Mouse (Mus musculus): ENCODE data around the gene Lemd2. TPM values are rescaled to one million over a fixed set of nuclear protein-coding genes. Genes with fewer than 3 reads are reported as not detected.
A peak's percentile ranks its signal among the peaks of the same experiment; 100 is the strongest.

Gene Lemd2
- total and polyA plus RNA-seq, 2 experiments from 2014 or later = 19.2 to 86.9 TPM

- peak; percentile 84 for DNase-seq
- Histone ChIP-seq H3K36me3 (ENCODE audit: insufficient read depth) (peaks cover 52% of the 10 kb centered on the region), H3K9me3 (ENCODE audit: low read length) (no peaks in the 10 kb centered on the region), H3K27me3 (ENCODE audit: insufficient read depth, low read length) (no peaks in the 10 kb centered on the region), H3K4me2 (ENCODE audit: low read depth) (no peak overlapping the region), H3K4me1 (ENCODE audit: insufficient read depth) (no peaks in the 10 kb centered on the region), H3K27ac (ENCODE audit: low read depth, low read length) (no peak overlapping the region), H3K4me3 (ENCODE audit: low read depth, low read length) (no peak overlapping the region), H3K9ac (no peak overlapping the region)
- peak; percentile 85 for ATAC-seq
- peak; percentile 96 for TF ChIP-seq CTCF (IDR thresholded peaks at IDR 0.05; ENCODE audit: low read depth)
- WGBS = 23% methylated on average over 10 of the region's 10 CpGs
Observed at GRCm38 (mm10) chr17:27189640-27190216, 14.5 kb downstream of the Lemd2 start.

- no peak for TF ChIP-seq CTCF (IDR thresholded peaks at IDR 0.05; ENCODE audit: low read depth)
- peaks cover 44% of the 10 kb centered on the region for H3K36me3 ChIP-seq (ENCODE audit: insufficient read depth)
- DNase-seq (no peak), ATAC-seq (no peak)
- no peak overlapping the region for H3K9ac ChIP-seq
- H3K4me2 ChIP-seq (ENCODE audit: low read depth) = no peak overlapping the region
- H3K9me3 ChIP-seq (ENCODE audit: low read length) = no peaks in the 10 kb centered on the region
- WGBS = 69% methylated on average over 9 of the region's 9 CpGs
- no peaks in the 10 kb centered on the region for H3K4me1 ChIP-seq (ENCODE audit: insufficient read depth)
- H3K27me3 ChIP-seq (ENCODE audit: insufficient read depth, low read length) = no peaks in the 10 kb centered on the region
- H3K4me3 ChIP-seq (ENCODE audit: low read depth, low read length) = no peak overlapping the region
- H3K27ac ChIP-seq (ENCODE audit: low read depth, low read length) = no peak overlapping the region
Observed at GRCm38 (mm10) chr17:27188883-27189282, 15.4 kb downstream of the Lemd2 start.

GRCm38 (mm10) chr17:27187059-27187458 lies 17.2 kb downstream of the Lemd2 start:
- Histone ChIP-seq H3K36me3 (ENCODE audit: insufficient read depth) (peaks cover 25% of the 10 kb centered on the region), H3K27me3 (ENCODE audit: insufficient read depth, low read length) (no peaks in the 10 kb centered on the region), H3K4me1 (ENCODE audit: insufficient read depth) (no peaks in the 10 kb centered on the region), H3K9me3 (ENCODE audit: low read length) (no peaks in the 10 kb centered on the region), H3K9ac (no peak overlapping the region), H3K4me3 (ENCODE audit: low read depth, low read length) (no peak overlapping the region), H3K4me2 (ENCODE audit: low read depth) (no peak overlapping the region), H3K27ac (ENCODE audit: low read depth, low read length) (no peak overlapping the region)
- WGBS = 64% methylated on average over 5 of the region's 5 CpGs
- DNase-seq (no peak), ATAC-seq (no peak)
- no peak for TF ChIP-seq CTCF (IDR thresholded peaks at IDR 0.05; ENCODE audit: low read depth)

DNA sequence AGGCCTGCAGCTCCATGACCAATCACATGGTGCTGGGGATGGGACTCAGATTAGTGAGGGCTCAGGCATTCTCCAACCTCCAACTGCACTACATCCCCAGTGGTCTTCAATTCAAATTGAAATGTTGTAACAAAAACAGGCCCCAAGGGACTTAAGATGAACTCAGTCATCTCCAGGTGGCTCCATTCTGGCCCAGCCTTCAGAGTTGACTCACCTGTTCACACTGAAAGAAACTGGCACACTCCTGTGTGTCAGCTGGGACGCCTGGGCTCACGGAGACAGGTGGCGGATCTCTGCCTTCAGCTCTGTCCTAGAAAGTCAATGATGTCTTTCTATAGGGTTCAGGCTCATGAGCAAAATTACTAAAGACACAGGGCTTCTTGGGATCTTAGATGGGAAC lies 18.2 kb downstream of the Lemd2 start:
- Histone ChIP-seq H3K9ac (no peak overlapping the region), H3K4me2 (ENCODE audit: low read depth) (no peak overlapping the region), H3K4me3 (ENCODE audit: low read depth, low read length) (no peak overlapping the region), H3K27ac (ENCODE audit: low read depth, low read length) (no peak overlapping the region), H3K27me3 (ENCODE audit: insufficient read depth, low read length) (no peaks in the 10 kb centered on the region), H3K9me3 (ENCODE audit: low read length) (no peaks in the 10 kb centered on the region), H3K36me3 (ENCODE audit: insufficient read depth) (peaks cover 15% of the 10 kb centered on the region), H3K4me1 (ENCODE audit: insufficient read depth) (no peaks in the 10 kb centered on the region)
- DNase-seq (no peak), ATAC-seq (no peak)
- 92% methylated on average over 3 of the region's 3 CpGs for WGBS
- TF ChIP-seq CTCF (IDR thresholded peaks at IDR 0.05; ENCODE audit: low read depth) = no peak

DNA sequence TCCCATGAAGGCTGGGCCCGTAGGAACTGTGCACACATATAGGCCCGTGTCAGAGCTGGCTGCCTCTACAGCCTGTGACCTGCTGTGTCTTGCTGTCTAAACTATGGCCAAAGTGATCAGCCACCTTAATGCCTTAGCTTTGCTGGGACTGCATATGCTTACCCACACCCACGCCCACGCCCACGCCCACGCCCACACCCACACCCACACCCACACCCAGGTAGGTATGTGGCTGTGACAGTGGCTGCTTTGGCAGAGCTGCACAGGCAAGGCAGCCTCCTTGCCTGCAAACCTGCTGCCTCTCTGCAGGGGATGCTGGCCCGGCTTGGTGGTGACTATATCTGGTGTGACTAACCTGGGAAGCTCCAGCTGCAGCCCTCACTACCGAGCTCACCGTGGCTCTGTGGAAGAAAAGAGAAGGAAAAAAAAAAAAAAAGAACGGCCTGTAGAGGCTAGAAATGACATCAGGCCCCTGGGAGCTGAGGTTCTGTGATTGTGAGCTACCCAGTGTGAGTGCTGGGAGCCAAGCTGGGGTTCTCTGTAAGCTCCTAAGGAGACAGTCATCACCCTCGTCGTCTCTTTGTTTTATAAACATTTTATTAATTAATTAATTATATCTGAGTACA lies 20.5 kb downstream of the Lemd2 start:
- 86% methylated on average over 12 of the region's 12 CpGs for WGBS
- no peaks in the 10 kb centered on the region for H3K9me3 ChIP-seq (ENCODE audit: low read length)
- H3K4me2 ChIP-seq (ENCODE audit: low read depth) = no peak overlapping the region
- ATAC-seq (no peak), DNase-seq (no peak)
- H3K9ac ChIP-seq = no peak overlapping the region
- H3K27me3 ChIP-seq (ENCODE audit: insufficient read depth, low read length) = no peaks in the 10 kb centered on the region
- H3K36me3 ChIP-seq (ENCODE audit: insufficient read depth) = no peaks in the 10 kb centered on the region
- no peak overlapping the region for H3K4me3 ChIP-seq (ENCODE audit: low read depth, low read length)
- no peak overlapping the region for H3K27ac ChIP-seq (ENCODE audit: low read depth, low read length)
- TF ChIP-seq CTCF (IDR thresholded peaks at IDR 0.05; ENCODE audit: low read depth) = no peak
- H3K4me1 ChIP-seq (ENCODE audit: insufficient read depth) = no peaks in the 10 kb centered on the region

GRCm38 (mm10) chr17:27182401-27182800 lies 21.9 kb downstream of the Lemd2 start:
- H3K27ac ChIP-seq (ENCODE audit: low read depth, low read length) = no peak overlapping the region
- H3K4me2 ChIP-seq (ENCODE audit: low read depth) = no peak overlapping the region
- no peak overlapping the region for H3K9ac ChIP-seq
- no peak for TF ChIP-seq CTCF (IDR thresholded peaks at IDR 0.05; ENCODE audit: low read depth)
- H3K27me3 ChIP-seq (ENCODE audit: insufficient read depth, low read length) = no peaks in the 10 kb centered on the region
- H3K4me1 ChIP-seq (ENCODE audit: insufficient read depth) = no peaks in the 10 kb centered on the region
- ATAC-seq (no peak), DNase-seq (no peak)
- no peaks in the 10 kb centered on the region for H3K36me3 ChIP-seq (ENCODE audit: insufficient read depth)
- no peak overlapping the region for H3K4me3 ChIP-seq (ENCODE audit: low read depth, low read length)
- H3K9me3 ChIP-seq (ENCODE audit: low read length) = no peaks in the 10 kb centered on the region
- 51% methylated on average over 5 of the region's 5 CpGs for WGBS

DNA sequence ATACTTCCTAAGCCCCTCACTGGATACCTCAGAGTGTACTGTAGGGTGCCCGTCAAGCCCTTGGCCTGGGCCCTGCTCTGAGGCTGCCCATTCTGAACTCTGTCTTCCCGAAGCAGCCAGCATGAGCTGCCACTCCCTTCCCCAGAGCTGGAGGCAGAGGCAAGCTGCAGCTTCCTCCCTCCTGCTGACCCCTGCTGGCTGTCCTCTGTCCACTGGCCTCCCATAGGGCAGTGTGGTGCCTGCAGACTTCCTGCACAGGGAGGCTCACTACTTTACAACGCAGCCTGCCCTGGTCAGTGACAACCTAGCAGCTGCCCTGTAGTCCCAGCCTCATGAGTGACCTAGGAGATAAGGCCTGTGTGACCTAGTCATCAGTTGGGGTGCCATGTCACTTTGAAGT lies 22.6 kb downstream of the Lemd2 start:
- ATAC-seq (no peak), DNase-seq (no peak)
- WGBS = 34% methylated on average over 3 of the region's 3 CpGs
- Histone ChIP-seq H3K36me3 (ENCODE audit: insufficient read depth) (no peaks in the 10 kb centered on the region), H3K9me3 (ENCODE audit: low read length) (no peaks in the 10 kb centered on the region), H3K27ac (ENCODE audit: low read depth, low read length) (no peak overlapping the region), H3K4me2 (ENCODE audit: low read depth) (no peak overlapping the region), H3K27me3 (ENCODE audit: insufficient read depth, low read length) (no peaks in the 10 kb centered on the region), H3K4me1 (ENCODE audit: insufficient read depth) (no peaks in the 10 kb centered on the region), H3K4me3 (ENCODE audit: low read depth, low read length) (no peak overlapping the region), H3K9ac (no peak overlapping the region)
- no peak; the same call in 1 of the 2 replicates for TF ChIP-seq CTCF (IDR thresholded peaks at IDR 0.05; ENCODE audit: low read depth)
